Mouse (Mus musculus): ENCODE measurements at regions not wholly inside any gene's neighbourhood (a gene's known extent, or its start where the extent isn't known, plus 50 kb on each side); places are given as distances from the start of the nearest gene placed in this dataset.

DNA sequence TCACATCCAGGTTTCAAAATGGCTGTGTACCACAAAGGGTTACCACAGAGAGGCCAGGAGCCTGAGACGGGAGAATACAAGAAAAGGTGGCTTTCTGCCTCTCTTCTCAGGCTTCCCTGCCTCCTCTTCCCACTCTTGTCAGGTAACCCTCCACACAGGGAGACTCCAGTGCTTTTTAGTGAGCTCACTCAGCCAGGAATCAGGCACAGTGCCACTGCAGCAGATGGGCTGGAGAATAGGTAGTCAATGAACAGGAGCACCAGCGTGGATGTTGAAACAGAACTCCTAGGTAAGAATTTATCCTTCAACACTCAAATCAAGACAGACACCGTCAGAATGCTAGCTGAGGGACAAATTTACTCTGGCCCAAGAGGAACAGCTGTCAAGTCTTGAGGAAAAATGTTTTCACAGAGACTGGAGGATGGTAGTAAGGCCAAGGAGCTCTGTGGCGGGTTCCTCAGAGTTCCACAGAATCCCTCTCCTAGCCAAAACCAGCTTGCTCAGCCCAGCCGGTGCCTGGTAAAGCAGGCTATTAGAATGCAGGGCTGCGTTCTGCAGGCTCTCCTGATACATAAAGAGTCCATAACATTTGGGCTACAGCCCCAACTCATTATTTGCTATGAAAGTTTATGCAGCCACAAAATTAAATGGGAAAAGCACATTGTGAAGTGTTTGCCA, 117.0 kb upstream of the Gm10306 start:
- Histone ChIP-seq H3K79me2 (replicated peaks; ENCODE audit: control insufficient read depth, extremely low read depth, insufficient read depth, poor library complexity, severe bottlenecking) (no peaks in the 10 kb centered on the region), H3K27ac (ENCODE audit: insufficient read depth, low read depth) (no peak overlapping the region), H3K4me3 (replicated peaks in 1 of 3; ENCODE audit: low read depth in 2 of 3, low read length in 2 of 3, poor library complexity in 1 of 3) (no peak overlapping the region), H3K9ac (ENCODE audit: insufficient read depth, low read depth) (no peak overlapping the region), H3K36me3 (replicated peaks in 1 of 2; ENCODE audit: control insufficient read depth in 1 of 2, insufficient read depth in 1 of 2, low read length in 1 of 2) (no peaks in the 10 kb centered on the region), H3K27me3 (replicated peaks) (no peaks in the 10 kb centered on the region), H3K9me3 (replicated peaks; ENCODE audit: low read length) (no peaks in the 10 kb centered on the region), H3K4me2 (ENCODE audit: insufficient read depth, low read depth, poor library complexity, severe bottlenecking) (no peak overlapping the region), H3K4me1 (ENCODE audit: control insufficient read depth in 1 of 2, insufficient read depth in 2 of 2) (no peaks in the 10 kb centered on the region)
- no peak for DNase-seq (ENCODE audit: extremely low read depth)
- TF ChIP-seq ZNF384 (IDR thresholded peaks at IDR 0.05; ENCODE audit: low read depth, low read length) (no peak), USF1 (IDR thresholded peaks at IDR 0.05; ENCODE audit: low read depth, low read length) (no peak), USF2 (conservative IDR thresholded peaks at IDR 0.05; ENCODE audit: low read depth, low read length) (no peak), NRF1 (IDR thresholded peaks at IDR 0.05; ENCODE audit: low read depth, low read length) (no peak), CHD1 (IDR thresholded peaks at IDR 0.05; ENCODE audit: low read depth, low read length) (no peak), HCFC1 (IDR thresholded peaks at IDR 0.05; ENCODE audit: low read depth, low read length) (no peak), MYC (IDR thresholded peaks at IDR 0.05; ENCODE audit: low read depth, low read length) (no peak), RAD21 (IDR thresholded peaks at IDR 0.05; ENCODE audit: low read depth, low read length) (no peak), POLR2A (IDR thresholded peaks at IDR 0.05; ENCODE audit: low read depth, low read length) (no peak), JUN (IDR thresholded peaks at IDR 0.05; ENCODE audit: insufficient read depth, low read depth, low read length) (no peak), SMC3 (IDR thresholded peaks at IDR 0.05; ENCODE audit: low read depth, low read length) (no peak), MAX (IDR thresholded peaks at IDR 0.05; ENCODE audit: low read length) (no peak), TBP (conservative IDR thresholded peaks at IDR 0.05; ENCODE audit: low read depth, low read length) (no peak), SIN3A (IDR thresholded peaks at IDR 0.05; ENCODE audit: low read length) (no peak), NELFE (IDR thresholded peaks at IDR 0.05; ENCODE audit: low read depth, low read length) (no peak), ELF1 (IDR thresholded peaks at IDR 0.05; ENCODE audit: low read depth, low read length) (no peak)
- in situ Hi-C loops (cut with MboI; ENCODE audit: low pct_ligation_motif_present, low pct_unique_long_range_greater_than_20kb, low sequenced_read_pairs): no loop called here
- dilution Hi-C loops (cut with MboI; ENCODE audit: extremely low pct_ligation_motif_present, extremely low pct_unique_long_range_greater_than_20kb, low sequenced_read_pairs): no loop called here

DNA sequence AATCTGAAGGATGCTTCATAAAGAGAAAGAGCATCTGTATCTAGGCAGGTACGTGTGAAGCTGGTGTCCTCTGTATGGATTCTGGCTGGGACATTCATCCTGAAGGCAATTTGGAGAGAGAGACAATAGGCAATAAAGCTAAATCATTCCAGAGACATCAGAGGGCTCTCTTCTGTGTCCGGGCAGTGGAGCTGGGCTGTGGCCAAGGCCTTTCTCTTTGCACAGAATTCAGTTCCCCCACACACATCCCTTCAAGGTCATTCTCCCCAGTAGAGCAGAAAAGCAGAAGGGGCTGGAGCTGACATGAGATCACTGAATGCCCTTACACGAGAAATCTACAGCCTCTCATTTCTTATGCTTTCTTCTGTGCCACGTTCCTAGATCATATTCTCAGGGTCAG, 109.7 kb upstream of the Gm10306 start:
- no peaks in the 10 kb centered on the region for H3K4me1 ChIP-seq (ENCODE audit: control insufficient read depth in 1 of 2, insufficient read depth in 2 of 2)
- no peaks in the 10 kb centered on the region for H3K79me2 ChIP-seq (replicated peaks; ENCODE audit: control insufficient read depth, extremely low read depth, insufficient read depth, poor library complexity, severe bottlenecking)
- H3K4me2 ChIP-seq (ENCODE audit: insufficient read depth, low read depth, poor library complexity, severe bottlenecking): no peak overlapping the region
- no peak overlapping the region for H3K27ac ChIP-seq (ENCODE audit: insufficient read depth, low read depth)
- dilution Hi-C loops (cut with MboI; ENCODE audit: extremely low pct_ligation_motif_present, extremely low pct_unique_long_range_greater_than_20kb, low sequenced_read_pairs): no loop called here
- in situ Hi-C loops (cut with MboI; ENCODE audit: low pct_ligation_motif_present, low pct_unique_long_range_greater_than_20kb, low sequenced_read_pairs): no loop called here
- no peak overlapping the region for H3K9ac ChIP-seq (ENCODE audit: insufficient read depth, low read depth)
- no peaks in the 10 kb centered on the region for H3K36me3 ChIP-seq (replicated peaks in 1 of 2; ENCODE audit: control insufficient read depth in 1 of 2, insufficient read depth in 1 of 2, low read length in 1 of 2)
- no peak for DNase-seq (ENCODE audit: extremely low read depth)
- TF ChIP-seq ZKSCAN1 (IDR thresholded peaks at IDR 0.05; ENCODE audit: borderline replicate concordance, low read depth, low read length) (no peak), NRF1 (IDR thresholded peaks at IDR 0.05; ENCODE audit: low read depth, low read length) (no peak), CHD2 (IDR thresholded peaks at IDR 0.05; ENCODE audit: low read length) (no peak), ETS1 (conservative IDR thresholded peaks at IDR 0.05; ENCODE audit: low read depth, low read length) (no peak), USF1 (IDR thresholded peaks at IDR 0.05; ENCODE audit: low read depth, low read length) (no peak), E2F4 (IDR thresholded peaks at IDR 0.05; ENCODE audit: insufficient replicate concordance, low read depth, low read length) (no peak), POLR2AphosphoS2 (IDR thresholded peaks at IDR 0.05; ENCODE audit: low read depth, low read length) (no peak), SIN3A (IDR thresholded peaks at IDR 0.05; ENCODE audit: low read length) (no peak), PAX5 (IDR thresholded peaks at IDR 0.05; ENCODE audit: low read length) (no peak), HCFC1 (IDR thresholded peaks at IDR 0.05; ENCODE audit: low read depth, low read length) (no peak), NELFE (IDR thresholded peaks at IDR 0.05; ENCODE audit: low read depth, low read length) (no peak), USF2 (conservative IDR thresholded peaks at IDR 0.05; ENCODE audit: low read depth, low read length) (no peak), MAZ (IDR thresholded peaks at IDR 0.05; ENCODE audit: low read depth, low read length) (no peak), JUN (IDR thresholded peaks at IDR 0.05; ENCODE audit: insufficient read depth, low read depth, low read length) (no peak), MAFK (IDR thresholded peaks at IDR 0.05; ENCODE audit: insufficient replicate concordance, low read length) (no peak)
- no peaks in the 10 kb centered on the region for H3K9me3 ChIP-seq (replicated peaks; ENCODE audit: low read length)
- no peak overlapping the region for H3K4me3 ChIP-seq (replicated peaks in 1 of 3; ENCODE audit: low read depth in 2 of 3, low read length in 2 of 3, poor library complexity in 1 of 3)
- no peaks in the 10 kb centered on the region for H3K27me3 ChIP-seq (replicated peaks)
